Mouse (Mus musculus) layer of hippocampus, adult 9-10 months (tissue): ENCODE measurements at regions not wholly inside any gene's neighbourhood (a gene's known extent, or its start where the extent isn't known, plus 50 kb on each side); places are given as distances from the start of the nearest gene placed in this dataset.

ENCODE experiments used
- DNase-seq: peaks from one replicate; pipeline ENCODE4 v3.0.0; 2022; ENCODE audit warnings: low spot score

- no peak for DNase-seq
These were observed 245.3 kb downstream of the Adamts20 start for GRCm38 (mm10) chr15:94219907-94220306.

- no peak for DNase-seq
These were observed 248.5 kb downstream of the Adamts20 start for GRCm38 (mm10) chr15:94216703-94217102.

- DNase-seq = no peak
These were observed 250.8 kb downstream of the Adamts20 start for GRCm38 (mm10) chr15:94214440-94214839.

GRCm38 (mm10) chr15:94213393-94213792 is 251.8 kb downstream of the Adamts20 start:
- DNase-seq = no peak

- no peak for DNase-seq
These were observed 256.7 kb downstream of the Adamts20 start for GRCm38 (mm10) chr15:94208476-94208875.

GRCm38 (mm10) chr15:94206454-94206853 is 258.8 kb downstream of the Adamts20 start:
- DNase-seq = no peak

GRCm38 (mm10) chr15:94205309-94205893 is 259.8 kb downstream of the Adamts20 start:
- DNase-seq = no peak

- DNase-seq = no peak
These were observed 275.1 kb downstream of the Adamts20 start for GRCm38 (mm10) chr15:94190081-94190488.

GRCm38 (mm10) chr15:94187588-94187987 is 277.6 kb downstream of the Adamts20 start:
- DNase-seq = no peak

- no peak for DNase-seq
These were observed 281.4 kb downstream of the Adamts20 start for GRCm38 (mm10) chr15:94183663-94184375.

GRCm38 (mm10) chr15:94174083-94174482 is 291.1 kb downstream of the Adamts20 start:
- DNase-seq = no peak

- no peak for DNase-seq
These were observed 304.4 kb downstream of the Adamts20 start for GRCm38 (mm10) chr15:94160806-94161205.

- no peak for DNase-seq
These were observed 325.7 kb downstream of the Adamts20 start for GRCm38 (mm10) chr15:94139534-94139958.

GRCm38 (mm10) chr15:94137159-94137952 is 327.9 kb downstream of the Adamts20 start:
- DNase-seq = no peak

GRCm38 (mm10) chr15:94112801-94113200 is 352.4 kb downstream of the Adamts20 start:
- no peak for DNase-seq

- DNase-seq = no peak
These were observed 358.0 kb downstream of the Adamts20 start for GRCm38 (mm10) chr15:94107186-94107716.

- DNase-seq = no peak
These were observed 374.6 kb downstream of the Adamts20 start for GRCm38 (mm10) chr15:94090644-94091043.

- DNase-seq = no peak
These were observed 375.4 kb downstream of the Adamts20 start for GRCm38 (mm10) chr15:94089856-94090255.

- no peak for DNase-seq
These were observed 382.8 kb downstream of the Adamts20 start for GRCm38 (mm10) chr15:94082369-94082768.

GRCm38 (mm10) chr15:94077056-94077455 is 388.2 kb downstream of the Adamts20 start:
- DNase-seq = no peak

- no peak for DNase-seq
These were observed 390.9 kb downstream of the Adamts20 start for GRCm38 (mm10) chr15:94074161-94074950.

- DNase-seq = no peak
These were observed 397.5 kb downstream of the Adamts20 start for GRCm38 (mm10) chr15:94067721-94068120.
